Mouse (Mus musculus): ENCODE results near the gene Igfbp4.

Igfbp4 gene

GRCm38 (mm10) chr11:99041051-99041729 is at the start of gene Igfbp4:
TSS of gene Igfbp4 (plus strand) at chr11:99041244.
- DNase-seq (ENCODE audit: low read depth, low spot score), result peak; percentile 81

- no peak for DNase-seq (ENCODE audit: low read depth, low spot score)
Measured at GRCm38 (mm10) chr11:98995987-98996386, 45.1 kb upstream of the Igfbp4 start.

GRCm38 (mm10) chr11:98997659-98998058 is 43.4 kb upstream of the Igfbp4 start:
- DNase-seq (ENCODE audit: low read depth, low spot score), result no peak

- DNase-seq (ENCODE audit: low read depth, low spot score), result no peak
Measured at GRCm38 (mm10) chr11:98998776-98999175, 42.3 kb upstream of the Igfbp4 start.

- no peak for DNase-seq (ENCODE audit: low read depth, low spot score)
Measured at GRCm38 (mm10) chr11:98999243-98999642, 41.8 kb upstream of the Igfbp4 start.

- DNase-seq (ENCODE audit: low read depth, low spot score), result no peak
Measured at GRCm38 (mm10) chr11:99006788-99007187, 34.3 kb upstream of the Igfbp4 start.

- no peak for DNase-seq (ENCODE audit: low read depth, low spot score)
Measured at GRCm38 (mm10) chr11:99010124-99010523, 30.9 kb upstream of the Igfbp4 start.

GRCm38 (mm10) chr11:99010706-99011105 is 30.3 kb upstream of the Igfbp4 start:
- no peak for DNase-seq (ENCODE audit: low read depth, low spot score)

- no peak for DNase-seq (ENCODE audit: low read depth, low spot score)
Measured at GRCm38 (mm10) chr11:99013856-99014255, 27.2 kb upstream of the Igfbp4 start.

- DNase-seq (ENCODE audit: low read depth, low spot score), result no peak
Measured at GRCm38 (mm10) chr11:99019844-99020243, 21.2 kb upstream of the Igfbp4 start.

GRCm38 (mm10) chr11:99022384-99022933 is 18.6 kb upstream of the Igfbp4 start:
- no peak for DNase-seq (ENCODE audit: low read depth, low spot score)

GRCm38 (mm10) chr11:99023094-99023493 is 17.9 kb upstream of the Igfbp4 start:
- no peak for DNase-seq (ENCODE audit: low read depth, low spot score)

GRCm38 (mm10) chr11:99023500-99024467 is 17.3 kb upstream of the Igfbp4 start, which contains the start of gene Top2a:
TSS of gene Top2a (minus strand) at chr11:99024189.
- peak; percentile 100 for DNase-seq (ENCODE audit: low read depth, low spot score)

- no peak for DNase-seq (ENCODE audit: low read depth, low spot score)
Measured at GRCm38 (mm10) chr11:99024468-99025134, 16.4 kb upstream of the Igfbp4 start.

GRCm38 (mm10) chr11:99025878-99026277 is 15.2 kb upstream of the Igfbp4 start:
- DNase-seq (ENCODE audit: low read depth, low spot score), result no peak

- DNase-seq (ENCODE audit: low read depth, low spot score), result no peak
Measured at GRCm38 (mm10) chr11:99026899-99027440, 14.1 kb upstream of the Igfbp4 start.

- DNase-seq (ENCODE audit: low read depth, low spot score), result no peak
Measured at GRCm38 (mm10) chr11:99035350-99035749, 5.7 kb upstream of the Igfbp4 start.

GRCm38 (mm10) chr11:99036254-99036653 is 4.8 kb upstream of the Igfbp4 start:
- DNase-seq (ENCODE audit: low read depth, low spot score), result no peak

- peak; percentile 96 for DNase-seq (ENCODE audit: low read depth, low spot score)
Measured at GRCm38 (mm10) chr11:99039782-99040181, 1.3 kb upstream of the Igfbp4 start.

GRCm38 (mm10) chr11:99040346-99040974 is 584 bp upstream of the Igfbp4 start:
- peak; percentile 72 for DNase-seq (ENCODE audit: low read depth, low spot score)
